Mouse (Mus musculus): ENCODE measurements around the gene Tmigd3. TPM values are rescaled to one million over a fixed set of nuclear protein-coding genes. Genes with fewer than 3 reads are reported as not detected.

Gene Tmigd3
- polyA plus RNA-seq, 1 experiment from 2014 or later, result not detected

Other genes starting within 250 kb of the Tmigd3 start
- gene Ddx20, start 183.3 kb upstream of the Tmigd3 start, polyA plus RNA-seq (2016; fragmentation: Nextera tagmentation; extraction: Ambion mirVana), result 51.3 and 54.1 TPM in 2 replicates
- 1.5 and 2.0 TPM in 2 replicates for gene Inka2, start 166.3 kb upstream of the Tmigd3 start, polyA plus RNA-seq (2016; fragmentation: Nextera tagmentation; extraction: Ambion mirVana)
- gene Rap1a, start 69.6 kb upstream of the Tmigd3 start, polyA plus RNA-seq (2016; fragmentation: Nextera tagmentation; extraction: Ambion mirVana), result 75.5 and 78.0 TPM in 2 replicates
- gene Adora3, start within 50 bp of the Tmigd3 start, polyA plus RNA-seq (2016; fragmentation: Nextera tagmentation; extraction: Ambion mirVana), result 0.16 and 0.41 TPM in 2 replicates
- 0.30 and 0.86 TPM in 2 replicates for gene I830077J02Rik, start 61.8 kb downstream of the Tmigd3 start, polyA plus RNA-seq (2016; fragmentation: Nextera tagmentation; extraction: Ambion mirVana)
- 202 and 207 TPM in 2 replicates for gene Wdr77, start 88.5 kb downstream of the Tmigd3 start, polyA plus RNA-seq (2016; fragmentation: Nextera tagmentation; extraction: Ambion mirVana)
- 475 and 481 TPM in 2 replicates for gene Atp5f1, start 89.2 kb downstream of the Tmigd3 start, polyA plus RNA-seq (2016; fragmentation: Nextera tagmentation; extraction: Ambion mirVana)
- 2.4 TPM in 2 replicates for gene Ovgp1, start 102.8 kb downstream of the Tmigd3 start, polyA plus RNA-seq (2016; fragmentation: Nextera tagmentation; extraction: Ambion mirVana)
- 1.8 and 1.9 TPM in 2 replicates for gene Pifo, start 143.7 kb downstream of the Tmigd3 start, polyA plus RNA-seq (2016; fragmentation: Nextera tagmentation; extraction: Ambion mirVana)
- gene Chil5, start 161.9 kb downstream of the Tmigd3 start, polyA plus RNA-seq (2016; fragmentation: Nextera tagmentation; extraction: Ambion mirVana), result not detected in 2 replicates
- 0.77 and 0.90 TPM in 2 replicates for gene Chia1, start 242.3 kb downstream of the Tmigd3 start, polyA plus RNA-seq (2016; fragmentation: Nextera tagmentation; extraction: Ambion mirVana)